Mouse (Mus musculus): ENCODE results near the gene Unc13d. TPM values are rescaled to one million over a fixed set of nuclear protein-coding genes. Genes with fewer than 3 reads are reported as not detected.
A peak's percentile ranks its signal among the peaks of the same experiment; 100 is the strongest.

The Unc13d gene
- total and polyA plus RNA-seq, 3 experiments = 8.9 to 15.7 (median 14.0) TPM

DNA sequence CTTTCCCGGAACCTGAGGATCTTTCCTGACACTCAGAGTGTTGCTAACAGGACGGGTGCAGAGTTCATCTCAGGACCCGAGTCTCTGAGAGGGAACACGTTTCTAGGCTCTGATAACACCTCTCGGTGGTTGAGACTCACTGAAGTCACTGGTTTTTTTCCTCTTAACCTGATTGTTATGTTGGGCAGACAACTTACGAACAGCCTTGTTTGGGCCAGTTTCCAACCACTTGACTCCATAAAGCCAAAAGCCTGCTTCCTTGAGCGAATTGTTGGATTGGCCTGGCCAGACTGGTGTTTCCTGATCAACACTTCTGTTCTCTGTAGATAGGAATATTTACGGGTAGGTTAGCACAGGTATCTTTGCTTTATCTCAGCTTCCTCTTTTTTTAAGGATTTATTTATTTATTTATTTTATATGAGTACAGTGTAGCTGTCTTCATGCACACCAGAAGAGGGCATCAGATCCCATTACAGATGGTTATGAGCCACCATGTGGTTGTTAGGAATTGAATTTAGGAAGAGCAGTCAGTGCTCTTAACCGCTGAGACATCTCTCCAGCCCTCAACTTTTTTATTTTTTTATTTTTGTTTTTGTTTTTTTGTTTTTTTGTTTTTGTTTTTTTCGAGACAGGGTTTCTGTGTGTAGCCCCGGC, 11.1 kb upstream of the Unc13d start:
- Histone ChIP-seq H3K79me2 (replicated peaks; ENCODE audit: control insufficient read depth, extremely low read depth, insufficient read depth, poor library complexity, severe bottlenecking) (peaks cover 16% of the 10 kb centered on the region), H3K27me3 (replicated peaks) (no peaks in the 10 kb centered on the region), H3K4me3 (replicated peaks in 1 of 3; ENCODE audit: low read depth in 2 of 3, low read length in 2 of 3, poor library complexity in 1 of 3) (no peak overlapping the region), H3K4me2 (ENCODE audit: insufficient read depth, low read depth, poor library complexity, severe bottlenecking) (no peak overlapping the region), H3K9me3 (replicated peaks; ENCODE audit: low read length) (no peaks in the 10 kb centered on the region), H3K4me1 (ENCODE audit: control insufficient read depth in 1 of 2, insufficient read depth in 2 of 2) (peaks cover 3 to 35% of the 10 kb centered on the region in 2 experiments), H3K27ac (ENCODE audit: insufficient read depth, low read depth) (no peak overlapping the region), H3K36me3 (replicated peaks in 1 of 2; ENCODE audit: control insufficient read depth in 1 of 2, insufficient read depth in 1 of 2, low read length in 1 of 2) (peaks cover 3 to 19% of the 10 kb centered on the region in 2 experiments), H3K9ac (ENCODE audit: insufficient read depth, low read depth) (no peak overlapping the region)
- dilution Hi-C loops (cut with MboI; ENCODE audit: extremely low pct_ligation_motif_present, extremely low pct_unique_long_range_greater_than_20kb, low sequenced_read_pairs) = no loop called here
- DNase-seq (ENCODE audit: extremely low read depth) = no peak
- TF ChIP-seq JUN (IDR thresholded peaks at IDR 0.05; ENCODE audit: insufficient read depth, low read depth, low read length) (no peak), CTCF (conservative IDR thresholded peaks at IDR 0.05 in 1 of 2, IDR thresholded peaks at IDR 0.05 in 1 of 2; ENCODE audit: low read depth in 2 of 2, low read length in 2 of 2) (peak in 1 of 2 experiments; percentile 49; a peak in 2 of 4 replicates)
- in situ Hi-C loops (cut with MboI; ENCODE audit: low pct_ligation_motif_present, low pct_unique_long_range_greater_than_20kb, low sequenced_read_pairs) = loop anchor here (5.0 kb wide), 1 partner anchor 43 kb away; the partner anchor contains the start of gene Trim65

DNA sequence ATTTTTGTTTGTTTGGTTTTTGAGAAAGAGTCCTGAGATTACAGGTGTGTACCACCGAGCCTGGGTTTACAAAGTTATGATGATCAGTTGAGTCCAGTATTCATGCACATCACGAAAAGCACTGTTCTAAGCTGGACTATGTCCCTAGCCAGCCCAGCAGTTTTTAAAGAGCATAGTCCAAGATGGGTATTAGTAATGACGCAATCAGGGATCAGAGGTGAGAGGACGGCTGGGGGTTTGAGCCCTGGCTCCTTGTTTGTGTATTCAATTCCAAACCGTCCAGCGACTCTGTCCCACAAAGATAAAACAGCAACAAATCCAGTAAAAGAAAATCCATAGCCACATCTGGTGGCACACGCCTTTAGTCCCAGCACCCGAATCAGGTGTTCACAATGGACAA, 10.4 kb upstream of the Unc13d start:
- Histone ChIP-seq H3K27ac (ENCODE audit: insufficient read depth, low read depth) (no peak overlapping the region), H3K9me3 (replicated peaks; ENCODE audit: low read length) (no peaks in the 10 kb centered on the region), H3K9ac (ENCODE audit: insufficient read depth, low read depth) (peak overlapping the region; percentile 58; the same call in 1 of the 2 replicates), H3K4me1 (ENCODE audit: control insufficient read depth in 1 of 2, insufficient read depth in 2 of 2) (peaks cover 3 to 35% of the 10 kb centered on the region in 2 experiments), H3K36me3 (replicated peaks in 1 of 2; ENCODE audit: control insufficient read depth in 1 of 2, insufficient read depth in 1 of 2, low read length in 1 of 2) (peaks cover 10 to 26% of the 10 kb centered on the region in 2 experiments), H3K4me3 (replicated peaks in 1 of 3; ENCODE audit: low read depth in 2 of 3, low read length in 2 of 3, poor library complexity in 1 of 3) (peak overlapping the region in 2 of 3 experiments; percentile 63 to 96), H3K27me3 (replicated peaks) (no peaks in the 10 kb centered on the region), H3K79me2 (replicated peaks; ENCODE audit: control insufficient read depth, extremely low read depth, insufficient read depth, poor library complexity, severe bottlenecking) (peaks cover 16% of the 10 kb centered on the region), H3K4me2 (ENCODE audit: insufficient read depth, low read depth, poor library complexity, severe bottlenecking) (peak overlapping the region; percentile 86)
- DNase-seq (ENCODE audit: extremely low read depth) = no peak
- TF ChIP-seq MXI1 (IDR thresholded peaks at IDR 0.05; ENCODE audit: low read depth, low read length) = no peak
- TF ChIP-seq CHD2 (IDR thresholded peaks at IDR 0.05; ENCODE audit: low read length) = no peak
- no peak for TF ChIP-seq GABPA (IDR thresholded peaks at IDR 0.05; ENCODE audit: insufficient replicate concordance, low read depth, low read length)
- no peak for TF ChIP-seq USF2 (conservative IDR thresholded peaks at IDR 0.05; ENCODE audit: low read depth, low read length)
- TF ChIP-seq MAZ (IDR thresholded peaks at IDR 0.05; ENCODE audit: low read depth, low read length) = no peak
- no peak for TF ChIP-seq MEF2A (IDR thresholded peaks at IDR 0.05; ENCODE audit: borderline replicate concordance, low read depth, low read length)
- no peak for TF ChIP-seq PAX5 (IDR thresholded peaks at IDR 0.05; ENCODE audit: low read length)
- no peak for TF ChIP-seq SMC3 (IDR thresholded peaks at IDR 0.05; ENCODE audit: low read depth, low read length)
- dilution Hi-C loops (cut with MboI; ENCODE audit: extremely low pct_ligation_motif_present, extremely low pct_unique_long_range_greater_than_20kb, low sequenced_read_pairs) = no loop called here
- in situ Hi-C loops (cut with MboI; ENCODE audit: low pct_ligation_motif_present, low pct_unique_long_range_greater_than_20kb, low sequenced_read_pairs) = loop anchor here (5.0 kb wide), 1 partner anchor 44 kb away; the partner anchor contains the start of gene Trim65
